Comparison of ENCODE assay signal across 9 mouse cellular contexts in the genomic region with DNA sequence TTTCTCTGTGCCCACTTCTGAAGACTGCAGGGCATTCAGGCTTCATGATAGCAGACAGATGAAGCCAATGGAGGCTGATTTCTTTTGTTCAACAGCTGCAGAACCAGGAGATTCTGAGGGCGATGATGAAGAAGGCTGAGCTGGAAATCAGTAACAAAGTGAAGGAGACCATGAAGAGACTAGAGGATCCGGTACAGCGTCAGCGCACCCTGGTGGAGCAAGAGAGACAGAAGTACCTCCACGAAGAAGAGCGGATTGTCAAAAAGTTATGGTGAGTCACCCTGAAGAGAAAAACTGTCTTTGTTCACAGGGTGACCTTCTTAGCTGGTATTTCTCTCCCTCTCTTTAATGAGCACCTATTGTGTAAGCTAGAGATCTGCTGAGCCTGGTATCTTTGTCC.
DNase-seq lines count a peak whose midpoint lies in the region; ATAC-seq and TF ChIP-seq lines count a peak whose summit lies in the region.
"Had no signal": no experiment of that assay in that cellular context is flagged by ENCODE, and none has a peak within 500 bp of the region (broad histone marks: within the 10 kb centered on the region; RNA-seq: fewer than 3 reads in every experiment).

No protein-coding gene starts in this region.

- TF ChIP-seq EP300 in CH12.LX (IDR thresholded peaks at IDR 0.05; ENCODE audit: low read length): no peak

- 75% methylated on average over 6 of the region's 6 CpGs for WGBS in hindbrain, embryonic 11.5 days
- WGBS in hindbrain, embryonic 12.5 days: 80% methylated on average over 6 of the region's 6 CpGs
- 80% methylated on average over 6 of the region's 6 CpGs for WGBS in kidney, postnatal 0 days
- WGBS in midbrain, embryonic 11.5 days: 77% methylated on average over 6 of the region's 6 CpGs

- dilution Hi-C loops in CH12.LX (cut with MboI; ENCODE audit: extremely low pct_ligation_motif_present, extremely low pct_unique_long_range_greater_than_20kb, low sequenced_read_pairs): no loop called here

- no peak overlapping the region for H3K9ac ChIP-seq in hindbrain, embryonic 11.5 days (ENCODE audit: low read depth, low read length)
- no peak overlapping the region for H3K9ac ChIP-seq in hindbrain, embryonic 12.5 days
- H3K9ac ChIP-seq in CH12.LX (ENCODE audit: insufficient read depth, low read depth): no peak overlapping the region
- H3K9ac ChIP-seq in kidney, postnatal 0 days (ENCODE audit: low read depth, low read length): no peak overlapping the region
- H3K9ac ChIP-seq in midbrain, embryonic 11.5 days (ENCODE audit: low read length): no peak overlapping the region
- H3K9ac ChIP-seq: hindbrain, embryonic 15.5 days had no signal

- peak; percentile 32 to 79; a peak in 3 of 4 replicates for TF ChIP-seq CTCF in CH12.LX (conservative IDR thresholded peaks at IDR 0.05 in 1 of 2, IDR thresholded peaks at IDR 0.05 in 1 of 2; ENCODE audit: low read depth in 2 of 2, low read length in 2 of 2)
- TF ChIP-seq CTCF in kidney, postnatal 0 days (IDR thresholded peaks at IDR 0.05; ENCODE audit: low read depth): peak; percentile 72

- peak; percentile 80 for TF ChIP-seq RAD21 in CH12.LX (IDR thresholded peaks at IDR 0.05; ENCODE audit: low read depth, low read length)

- H3K4me3 ChIP-seq in hindbrain, embryonic 11.5 days (ENCODE audit: low read depth, low read length): no peak overlapping the region
- H3K4me3 ChIP-seq in hindbrain, embryonic 12.5 days: no peak overlapping the region
- H3K4me3 ChIP-seq in CH12.LX (replicated peaks in 1 of 3; ENCODE audit: low read depth in 2 of 3, low read length in 2 of 3, poor library complexity in 1 of 3): no peak overlapping the region
- H3K4me3 ChIP-seq in kidney, postnatal 0 days (replicated peaks; ENCODE audit: low read depth, low read length): no peak overlapping the region
- no peak overlapping the region for H3K4me3 ChIP-seq in midbrain, embryonic 11.5 days (ENCODE audit: low read depth, low read length)
- H3K4me3 ChIP-seq: hindbrain, embryonic 15.5 days had no signal

- H3K9me3 ChIP-seq in hindbrain, embryonic 11.5 days (ENCODE audit: control insufficient read depth, low read length): no peaks in the 10 kb centered on the region
- H3K9me3 ChIP-seq in hindbrain, embryonic 12.5 days (replicated peaks): no peaks in the 10 kb centered on the region
- no peaks in the 10 kb centered on the region for H3K9me3 ChIP-seq in CH12.LX (replicated peaks; ENCODE audit: low read length)
- no peaks in the 10 kb centered on the region for H3K9me3 ChIP-seq in kidney, postnatal 0 days (replicated peaks; ENCODE audit: low read length)
- no peaks in the 10 kb centered on the region for H3K9me3 ChIP-seq in midbrain, embryonic 11.5 days (ENCODE audit: control insufficient read depth, low read length)
- H3K9me3 ChIP-seq: hindbrain, embryonic 15.5 days had no signal

- H3K27ac ChIP-seq in hindbrain, embryonic 11.5 days (ENCODE audit: low read depth, low read length): no peak overlapping the region
- no peak overlapping the region for H3K27ac ChIP-seq in hindbrain, embryonic 12.5 days
- no peak overlapping the region for H3K27ac ChIP-seq in CH12.LX (ENCODE audit: insufficient read depth, low read depth)
- no peak overlapping the region for H3K27ac ChIP-seq in kidney, postnatal 0 days
- no peak overlapping the region for H3K27ac ChIP-seq in midbrain, embryonic 11.5 days (ENCODE audit: low read depth, low read length)
- H3K27ac ChIP-seq: hindbrain, embryonic 15.5 days had no signal

- in situ Hi-C loops in CH12.LX (cut with MboI; ENCODE audit: low pct_ligation_motif_present, low pct_unique_long_range_greater_than_20kb, low sequenced_read_pairs): loop anchor here (25.0 kb wide), 1 partner anchor 516 kb away; no protein-coding TSS in a partner anchor

- peak; percentile 39 for DNase-seq in hindbrain, embryonic 11.5 days (ENCODE audit: low spot score)
- DNase-seq in CH12.LX (ENCODE audit: extremely low read depth): peak; percentile 60
- peak; percentile 29 for DNase-seq in adrenal gland, adult 8-10 months
- DNase-seq in kidney, postnatal 0 days (ENCODE audit: low spot score): peak; percentile 64
- peak; percentile 67 to 79 for DNase-seq in right cerebral cortex, postnatal 10 days (ENCODE audit: low spot score in 2 of 2)
- no peak for DNase-seq in midbrain, embryonic 11.5 days (ENCODE audit: low spot score, missing footprints)
- no peak for DNase-seq in cerebellum, adult 9-10 months

- TF ChIP-seq POLR2A in CH12.LX (IDR thresholded peaks at IDR 0.05; ENCODE audit: low read depth, low read length): no peak

- ATAC-seq in hindbrain, embryonic 11.5 days (ENCODE audit: low FRiP score): no peak
- no peak for ATAC-seq in hindbrain, embryonic 12.5 days (ENCODE audit: low FRiP score)
- ATAC-seq in kidney, postnatal 0 days (replicated peaks; ENCODE audit: low FRiP score, low read depth): no peak
- ATAC-seq in midbrain, embryonic 11.5 days (ENCODE audit: low FRiP score): no peak

- H3K4me2 ChIP-seq in hindbrain, embryonic 11.5 days (replicated peaks; ENCODE audit: low read depth, low read length): no peak overlapping the region
- H3K4me2 ChIP-seq in hindbrain, embryonic 12.5 days (replicated peaks): no peak overlapping the region
- no peak overlapping the region for H3K4me2 ChIP-seq in CH12.LX (ENCODE audit: insufficient read depth, low read depth, poor library complexity, severe bottlenecking)
- H3K4me2 ChIP-seq in kidney, postnatal 0 days (ENCODE audit: low read length): no peak overlapping the region
- no peak overlapping the region for H3K4me2 ChIP-seq in midbrain, embryonic 11.5 days
- H3K4me2 ChIP-seq: hindbrain, embryonic 15.5 days had no signal

- no peaks in the 10 kb centered on the region for H3K27me3 ChIP-seq in hindbrain, embryonic 11.5 days (ENCODE audit: control insufficient read depth, insufficient read depth, low read length)
- no peaks in the 10 kb centered on the region for H3K27me3 ChIP-seq in hindbrain, embryonic 12.5 days
- H3K27me3 ChIP-seq in CH12.LX (replicated peaks): no peaks in the 10 kb centered on the region
- no peaks in the 10 kb centered on the region for H3K27me3 ChIP-seq in kidney, postnatal 0 days (ENCODE audit: insufficient read depth, low read length)
- no peaks in the 10 kb centered on the region for H3K27me3 ChIP-seq in midbrain, embryonic 11.5 days (ENCODE audit: control insufficient read depth, insufficient read depth, low read length)
- H3K27me3 ChIP-seq: hindbrain, embryonic 15.5 days had no signal

- H3K4me1 ChIP-seq in hindbrain, embryonic 11.5 days (replicated peaks; ENCODE audit: control insufficient read depth, insufficient read depth, low read length): no peaks in the 10 kb centered on the region
- H3K4me1 ChIP-seq in hindbrain, embryonic 12.5 days: no peaks in the 10 kb centered on the region
- H3K4me1 ChIP-seq in CH12.LX (ENCODE audit: control insufficient read depth in 1 of 2, insufficient read depth in 2 of 2): peaks cover 0 to 22% of the 10 kb centered on the region in 2 experiments; a peak in 2 of 4 replicates
- no peaks in the 10 kb centered on the region for H3K4me1 ChIP-seq in kidney, postnatal 0 days (replicated peaks; ENCODE audit: insufficient read depth, low read length)
- H3K4me1 ChIP-seq in midbrain, embryonic 11.5 days (ENCODE audit: control insufficient read depth, insufficient read depth, low read length): no peaks in the 10 kb centered on the region
- H3K4me1 ChIP-seq: hindbrain, embryonic 15.5 days had no signal

- no peaks in the 10 kb centered on the region for H3K79me2 ChIP-seq in CH12.LX (replicated peaks; ENCODE audit: control insufficient read depth, extremely low read depth, insufficient read depth, poor library complexity, severe bottlenecking)

- H3K36me3 ChIP-seq in hindbrain, embryonic 11.5 days (ENCODE audit: control insufficient read depth, insufficient read depth, low read length): no peaks in the 10 kb centered on the region
- H3K36me3 ChIP-seq in hindbrain, embryonic 12.5 days: no peaks in the 10 kb centered on the region
- H3K36me3 ChIP-seq in CH12.LX (replicated peaks in 1 of 2; ENCODE audit: control insufficient read depth in 1 of 2, insufficient read depth in 1 of 2, low read length in 1 of 2): peaks cover 8 to 47% of the 10 kb centered on the region in 2 experiments
- H3K36me3 ChIP-seq in kidney, postnatal 0 days (ENCODE audit: insufficient read depth, low read length): peaks cover 30% of the 10 kb centered on the region
- H3K36me3 ChIP-seq in midbrain, embryonic 11.5 days (ENCODE audit: control insufficient read depth, insufficient read depth, low read length): no peaks in the 10 kb centered on the region
- H3K36me3 ChIP-seq: hindbrain, embryonic 15.5 days had no signal

TF ChIP-seq in CH12.LX, 34 proteins besides CTCF, POLR2A, EP300 and RAD21:
- TF ChIP-seq CHD2 (IDR thresholded peaks at IDR 0.05; ENCODE audit: low read length): no peak
- peak; percentile 67 for TF ChIP-seq SMC3 (IDR thresholded peaks at IDR 0.05; ENCODE audit: low read depth, low read length)

Comparison
In these comparisons a context has a peak if more than half of its experiments do, and no peak if none do; other contexts are left out.
1. DNase-seq: peak in hindbrain, embryonic 11.5 days (single experiment), CH12.LX (single experiment), adrenal gland, adult 8-10 months (single experiment), kidney, postnatal 0 days (single experiment) and right cerebral cortex, postnatal 10 days (2 of 2); none in midbrain, embryonic 11.5 days (single experiment) and cerebellum, adult 9-10 months (single experiment).